Mouse (Mus musculus) ovary, postnatal 14 days (tissue): ENCODE measurements around the gene Traf4.
"Not testable (repeated sequence)": the region's sequence is repeated elsewhere in the genome, so short reads cannot be mapped to it uniquely, and the experiment has no call there.

ENCODE experiments used
- DNase-seq: peaks from one replicate; pipeline ENCODE4 v3.0.0; 2022; ENCODE audit warnings: low spot score

Traf4 gene

GRCm38 (mm10) chr11:78140665-78141064, 24.7 kb downstream of the Traf4 start:
- DNase-seq: no peak

DNA sequence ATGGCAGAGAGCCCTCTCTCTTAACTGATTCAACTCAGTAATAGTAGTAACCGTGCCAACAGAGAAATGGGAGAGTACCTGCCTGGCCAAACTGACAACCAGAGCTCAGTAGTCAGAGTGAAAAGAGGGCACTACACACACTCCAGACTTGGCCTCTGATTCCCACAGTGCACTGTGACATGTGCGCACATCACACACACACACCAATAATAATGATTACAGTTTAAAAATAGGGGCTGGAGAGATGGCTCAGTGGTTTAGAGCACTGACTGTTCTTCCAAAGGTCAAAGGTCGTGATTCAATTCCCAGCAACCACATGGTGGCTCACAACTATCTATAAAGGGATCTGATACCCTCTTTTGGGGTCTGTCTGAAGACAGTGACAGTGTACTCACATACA, 27.4 kb downstream of the Traf4 start:
- no peak for DNase-seq

GRCm38 (mm10) chr11:78137584-78137983, 27.8 kb downstream of the Traf4 start:
- DNase-seq: no peak

DNA sequence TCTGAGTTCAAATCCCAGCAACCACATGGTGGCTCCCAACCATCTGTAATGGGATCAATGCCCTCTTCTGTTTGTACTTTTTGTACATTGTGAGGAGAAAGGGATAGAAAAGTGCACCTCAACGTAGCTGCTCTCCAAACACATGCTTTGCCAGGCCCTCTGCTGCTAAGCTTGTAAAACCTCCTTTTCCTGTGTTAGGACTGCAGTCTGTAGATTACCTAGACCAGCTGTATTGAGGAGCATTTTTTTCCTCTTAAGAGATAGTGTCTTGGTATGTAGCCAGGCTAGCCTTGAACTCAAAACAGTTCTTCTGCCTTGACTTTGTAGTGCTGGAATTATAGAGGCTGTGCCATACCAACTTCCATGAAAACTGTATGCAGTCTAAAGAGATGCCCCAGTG, 29.3 kb downstream of the Traf4 start:
- DNase-seq: no peak

- not testable (repeated sequence) for DNase-seq
These were observed 30.1 kb downstream of the Traf4 start for GRCm38 (mm10) chr11:78135314-78135713.

DNA sequence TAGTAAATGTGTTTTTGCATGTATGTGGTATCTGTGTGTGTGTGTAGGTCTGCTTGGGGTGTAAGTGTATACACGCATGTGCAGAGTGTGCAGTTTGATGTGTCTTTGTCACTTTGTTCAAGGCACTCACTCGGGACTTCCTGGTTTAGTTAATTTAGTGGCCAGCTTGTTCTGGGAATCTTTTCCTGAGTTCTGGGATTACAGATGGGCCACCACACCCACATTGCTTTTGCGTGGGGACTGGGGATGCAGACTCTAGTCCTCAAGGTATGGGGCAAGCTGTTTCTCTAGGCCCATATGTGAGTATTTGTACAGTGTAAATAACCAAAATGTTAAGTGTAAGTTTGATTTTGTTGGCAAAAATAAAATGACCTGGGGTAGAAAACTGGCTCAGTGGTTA, 31.0 kb downstream of the Traf4 start:
- no peak for DNase-seq

- no peak for DNase-seq
These were observed 31.5 kb downstream of the Traf4 start for GRCm38 (mm10) chr11:78133915-78134314.

- DNase-seq: no peak
These were observed 35.9 kb downstream of the Traf4 start for GRCm38 (mm10) chr11:78129458-78129857.

GRCm38 (mm10) chr11:78126739-78127138, 38.6 kb downstream of the Traf4 start:
- DNase-seq: no peak

DNA sequence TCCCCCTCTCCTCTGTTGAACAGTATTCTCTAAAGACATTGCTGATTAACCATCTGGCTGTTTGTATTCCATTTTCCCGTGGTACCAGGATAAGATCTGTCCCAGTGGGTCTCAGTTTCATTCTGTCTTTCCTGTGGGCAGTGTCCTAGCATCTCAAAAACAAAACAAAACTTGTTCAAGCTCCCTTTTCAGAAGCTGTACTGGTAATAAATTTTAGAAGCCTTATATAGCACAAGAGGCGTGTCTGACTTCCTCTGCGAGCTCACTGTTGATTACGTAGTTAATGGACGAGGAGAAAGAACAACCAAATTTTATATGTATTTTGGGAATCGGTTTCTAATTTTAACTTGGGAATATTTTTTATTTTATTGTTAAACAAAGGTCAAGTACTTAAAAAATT, 39.7 kb downstream of the Traf4 start:
- no peak for DNase-seq

- DNase-seq: no peak
These were observed 41.6 kb downstream of the Traf4 start for GRCm38 (mm10) chr11:78123782-78124181.

- DNase-seq: no peak
These were observed 42.6 kb downstream of the Traf4 start for GRCm38 (mm10) chr11:78122815-78123214.

DNA sequence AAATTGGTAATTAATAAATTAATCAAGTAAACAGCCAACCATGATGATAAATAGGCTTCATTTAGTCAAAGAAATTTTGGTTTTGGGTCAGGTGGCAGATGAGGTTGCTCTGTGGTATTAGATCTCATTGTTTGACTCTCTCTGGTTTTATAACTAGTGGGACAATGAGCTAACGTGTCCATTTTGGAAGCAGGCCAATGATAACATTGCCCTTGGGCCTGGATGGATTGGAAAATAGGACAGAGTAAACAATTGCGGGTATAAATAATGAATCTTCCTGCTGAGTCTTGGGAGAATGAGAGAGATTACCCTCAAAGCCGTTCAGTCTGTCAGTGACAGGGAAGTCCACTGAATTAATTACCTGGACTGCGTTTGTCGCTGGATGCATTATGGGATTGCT, 44.2 kb downstream of the Traf4 start:
- no peak for DNase-seq

DNA sequence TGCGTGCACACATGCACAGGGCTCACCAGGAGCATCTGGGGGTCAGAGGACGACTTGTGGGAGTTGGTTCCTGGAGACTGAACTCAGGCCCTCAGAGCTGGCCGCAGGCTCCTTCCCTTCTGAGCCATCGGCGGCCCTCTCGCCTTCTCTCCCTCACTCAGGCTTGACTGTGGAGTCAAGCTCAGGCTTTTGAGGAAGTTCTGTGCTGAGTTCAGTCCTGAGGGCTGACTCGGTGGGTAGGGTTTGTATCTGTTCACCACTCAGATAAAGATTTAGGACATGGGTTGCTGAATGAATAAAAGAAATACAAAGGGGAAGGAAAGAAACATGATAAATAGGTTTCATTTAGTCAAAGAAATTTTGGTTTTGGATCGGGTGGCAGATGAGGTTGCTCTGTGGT, 45.5 kb downstream of the Traf4 start:
- DNase-seq: no peak

DNA sequence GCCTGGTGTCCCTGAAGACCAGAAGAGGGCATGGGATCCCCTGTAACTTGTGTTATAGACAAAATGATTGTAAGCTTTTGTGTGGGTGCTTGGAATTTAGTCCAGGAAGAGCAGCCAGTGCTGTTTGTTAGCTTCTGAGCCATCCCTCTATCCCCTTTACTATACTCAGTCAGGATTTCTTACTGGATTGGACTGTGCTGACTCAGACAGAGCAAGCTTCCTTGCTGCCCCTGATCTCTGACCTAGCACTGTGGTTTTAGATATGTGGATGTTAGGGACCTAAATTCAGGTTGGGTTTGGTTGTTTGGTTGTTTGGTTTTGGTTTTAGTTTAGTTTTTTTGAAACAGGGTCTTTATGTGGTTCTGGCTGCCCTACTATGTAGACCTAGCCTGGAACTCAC, 46.9 kb downstream of the Traf4 start:
- DNase-seq: no peak

- no peak for DNase-seq
These were observed 49.3 kb downstream of the Traf4 start for GRCm38 (mm10) chr11:78116146-78116410.

DNA sequence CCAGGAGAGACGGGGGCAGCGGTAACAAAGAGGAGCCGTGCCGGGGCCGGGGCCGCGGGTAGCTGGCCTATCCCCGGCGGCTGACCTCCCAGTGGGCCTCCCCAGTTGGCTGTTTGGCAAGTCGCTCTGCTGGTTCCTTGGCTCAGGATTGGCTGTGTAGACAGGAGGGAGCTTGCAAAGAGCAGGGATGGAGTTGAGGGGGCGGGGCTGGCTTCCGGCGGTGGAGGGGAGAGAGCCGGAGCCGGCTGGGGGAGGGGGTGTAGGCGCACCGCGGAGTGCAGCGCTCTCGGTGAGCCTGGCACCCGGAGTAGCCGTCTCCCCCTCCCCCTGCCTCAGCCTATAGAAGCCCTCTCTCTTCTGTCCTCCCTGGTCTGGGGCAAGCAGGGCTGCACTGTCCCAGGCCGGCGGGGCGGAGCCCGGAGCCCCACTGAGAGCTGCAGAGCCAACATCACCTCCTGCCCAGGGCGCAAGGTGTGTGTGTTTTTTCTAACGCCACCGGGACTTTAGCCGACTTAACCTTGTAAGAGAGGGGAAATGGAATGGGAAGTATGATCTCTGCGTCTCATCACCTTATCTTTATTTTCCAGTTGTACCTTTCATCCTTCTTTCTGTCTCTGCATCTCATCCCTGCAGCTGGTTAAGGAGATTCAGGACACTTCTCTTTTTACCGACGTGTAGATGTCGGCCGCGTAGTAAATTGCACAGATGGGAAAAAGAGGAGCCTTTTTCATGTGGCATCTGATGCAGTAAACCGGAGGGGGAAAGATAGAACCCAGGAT, 49.8 kb downstream of the Traf4 start:
- DNase-seq: peak; percentile 90

GRCm38 (mm10) chr11:78114676-78115366, 50.6 kb downstream of the Traf4 start:
- no peak for DNase-seq

DNA sequence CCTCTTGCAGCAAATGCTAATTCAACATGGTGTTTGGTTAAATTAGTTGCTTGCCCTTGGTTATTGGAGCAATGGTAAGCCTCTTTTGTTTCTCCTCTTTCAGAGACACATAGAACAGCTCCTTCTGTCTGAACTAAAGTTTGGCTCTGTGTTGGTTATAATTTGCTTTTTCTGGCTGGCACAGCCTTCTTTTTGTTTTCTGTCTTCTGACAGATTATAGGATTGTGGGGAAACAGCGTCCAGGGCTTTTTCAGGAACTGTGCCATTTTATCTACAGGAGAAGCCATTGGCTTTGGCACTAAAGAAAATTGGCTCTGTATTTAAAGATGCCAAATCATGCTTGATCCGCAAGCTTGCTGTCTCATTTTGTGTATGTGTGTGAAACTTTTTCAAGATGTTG, 51.8 kb downstream of the Traf4 start:
- no peak for DNase-seq
